Mouse (Mus musculus): ENCODE data around the gene Wnt10a. TPM values are rescaled to one million over a fixed set of nuclear protein-coding genes. Genes with fewer than 3 reads are reported as not detected.

Wnt10a gene
- total RNA-seq, 1 experiment from 2014 or later, result not detected

Other genes starting within 250 kb of the Wnt10a start
- 0.19 to 0.97 TPM in 2 of 3 replicates, not detected in the other for gene Plcd4, start 248.6 kb upstream of the Wnt10a start, total RNA-seq (2017)
- 19.4 to 49.5 TPM (median 24.4 TPM) in 3 replicates for gene Usp37, start 247.2 kb upstream of the Wnt10a start, total RNA-seq (2017)
- 6.4 to 18.3 TPM (median 16.4 TPM) in 3 replicates for gene Zfp142, start 203.3 kb upstream of the Wnt10a start, total RNA-seq (2017)
- 3.1 to 10.1 TPM (median 5.5 TPM) in 3 replicates for gene Bcs1l, start 203.2 kb upstream of the Wnt10a start, total RNA-seq (2017)
- gene Rnf25, start 190.1 kb upstream of the Wnt10a start, total RNA-seq (2017), result 30.7 to 48.3 TPM (median 36.2 TPM) in 3 replicates
- gene Stk36, start 190.1 kb upstream of the Wnt10a start, total RNA-seq (2017), result 1.2 TPM in 1 of 3 replicates, not detected in the others
- gene Ttll4, start 129.8 kb upstream of the Wnt10a start, total RNA-seq (2017), result 13.3 to 25.8 TPM (median 21.5 TPM) in 3 replicates
- 52.0 to 91.2 TPM (median 90.6 TPM) in 3 replicates for gene Cyp27a1, start 77.9 kb upstream of the Wnt10a start, total RNA-seq (2017)
- not detected in 3 replicates for gene Prkag3, start 42.3 kb upstream of the Wnt10a start, total RNA-seq (2017)
- gene Wnt6, start 19.6 kb upstream of the Wnt10a start, total RNA-seq (2017), result 0.87 to 2.2 TPM (median 0.96 TPM) in 3 replicates
- not detected in 3 replicates for gene Cdk5r2, start 63.4 kb downstream of the Wnt10a start, total RNA-seq (2017)
- not detected in 3 replicates for gene Fev, start 93.9 kb downstream of the Wnt10a start, total RNA-seq (2017)
- not detected in 3 replicates for gene Cryba2, start 101.6 kb downstream of the Wnt10a start, total RNA-seq (2017)
- gene Cfap65, start 144.1 kb downstream of the Wnt10a start, total RNA-seq (2017), result not detected in 3 replicates
- not detected in 3 replicates for gene Ihh, start 160.2 kb downstream of the Wnt10a start, total RNA-seq (2017)

All from monocyte, adult 5-6 weeks (primary cell).